Mouse (Mus musculus): ENCODE results near the gene Gcnt2. TPM values are rescaled to one million over a fixed set of nuclear protein-coding genes. Genes with fewer than 3 reads are reported as not detected.

Gcnt2 gene
- polyA plus RNA-seq, 1 experiment = 5.3 TPM

GRCm38 (mm10) chr13:41000926-41001639 lies 141.5 kb downstream of the Gcnt2 start, which contains the start of gene Pak1ip1:
Gene Pak1ip1 (plus strand): TSS chr13:41001023.
- Histone ChIP-seq H3K4me1 (ENCODE audit: control insufficient read depth, insufficient read depth, insufficient read length, low read length) (peaks cover 5% of the 10 kb centered on the region; the same call in 1 of the 2 replicates), H3K4me3 (ENCODE audit: insufficient read depth, low read depth, low read length) (peak within 1 kb of the TSS; percentile 98), H3K27ac (replicated peaks; ENCODE audit: low read depth, low read length) (peak within 1 kb of the TSS; percentile 99)

- peak overlapping the region; percentile 52 for H3K4me3 ChIP-seq (ENCODE audit: insufficient read depth, low read depth, low read length)
Measured at GRCm38 (mm10) chr13:41002001-41002400, 142.4 kb downstream of the Gcnt2 start.

GRCm38 (mm10) chr13:41006244-41006643 lies 146.7 kb downstream of the Gcnt2 start:
- peaks cover 7% of the 10 kb centered on the region; the same call in 1 of the 2 replicates for H3K4me1 ChIP-seq (ENCODE audit: control insufficient read depth, insufficient read depth, insufficient read length, low read length)
- peak overlapping the region; percentile 21; the same call in 1 of the 2 replicates for H3K27ac ChIP-seq (replicated peaks; ENCODE audit: low read depth, low read length)
- H3K4me3 ChIP-seq (ENCODE audit: insufficient read depth, low read depth, low read length) = no peak overlapping the region

More at GRCm38 (mm10) chr13:41002001-41002400, 142.4 kb downstream of the Gcnt2 start:
- Histone ChIP-seq H3K27ac (replicated peaks; ENCODE audit: low read depth, low read length) (peak overlapping the region; percentile 45; the same call in 1 of the 2 replicates), H3K4me1 (ENCODE audit: control insufficient read depth, insufficient read depth, insufficient read length, low read length) (peaks cover 7% of the 10 kb centered on the region; the same call in 1 of the 2 replicates)

- no peak overlapping the region for H3K27ac ChIP-seq (replicated peaks; ENCODE audit: low read depth, low read length)
- H3K4me1 ChIP-seq (ENCODE audit: control insufficient read depth, insufficient read depth, insufficient read length, low read length) = 0 out of 2 replicates have a peak, but pooled peaks cover 3% of the 10 kb centered on the region
- no peak overlapping the region for H3K4me3 ChIP-seq (ENCODE audit: insufficient read depth, low read depth, low read length)
Measured at GRCm38 (mm10) chr13:41008271-41008670, 148.7 kb downstream of the Gcnt2 start.

- Histone ChIP-seq H3K4me3 (ENCODE audit: insufficient read depth, low read depth, low read length) (no peak overlapping the region), H3K4me1 (ENCODE audit: control insufficient read depth, insufficient read depth, insufficient read length, low read length) (0 out of 2 replicates have a peak, but pooled peaks cover 3% of the 10 kb centered on the region), H3K27ac (replicated peaks; ENCODE audit: low read depth, low read length) (no peak overlapping the region)
Measured at GRCm38 (mm10) chr13:41008946-41009345, 149.4 kb downstream of the Gcnt2 start.

Other genes with a start within 250 kb of the Gcnt2 start
- 0.40 TPM in 1 of 2 replicates, not detected in the other for gene Tfap2a, start 121.4 kb upstream of the Gcnt2 start, polyA plus RNA-seq (2012; ENCODE audit: insufficient read depth, insufficient read length, missing spikeins)
- 53.0 and 58.3 TPM in 2 replicates for gene Pak1ip1, start 141.3 kb downstream of the Gcnt2 start, polyA plus RNA-seq (2012; ENCODE audit: insufficient read depth, insufficient read length, missing spikeins)
- 595 and 651 TPM in 2 replicates for gene Tmem14c, start 156.5 kb downstream of the Gcnt2 start, polyA plus RNA-seq (2012; ENCODE audit: insufficient read depth, insufficient read length, missing spikeins)
- gene Mak, start 220.0 kb downstream of the Gcnt2 start, polyA plus RNA-seq (2012; ENCODE audit: insufficient read depth, insufficient read length, missing spikeins) = not detected in 2 replicates

All from brown adipose tissue, adult 24 weeks (tissue).